Mouse (Mus musculus): Measurements from ENCODE around the gene Ppp1r26. TPM values are rescaled to one million over a fixed set of nuclear protein-coding genes. Genes with fewer than 3 reads are reported as not detected.
"Not testable (repeated sequence)": the region's sequence is repeated elsewhere in the genome, so short reads cannot be mapped to it uniquely, and the experiment has no call there.

Ppp1r26 gene
- polyA plus RNA-seq, 1 experiment from 2014 or later, result 6.8 TPM

- peak; percentile 52; the same call in 1 of the 2 replicates for ATAC-seq (ENCODE audit: insufficient read depth)
- Histone ChIP-seq H3K9ac (0 out of 2 replicates have a peak within 1 kb of the TSS, but pooled peaks have one; percentile 34), H3K36me3 (ENCODE audit: insufficient read depth) (peaks cover 21% of the 10 kb centered on the region), H3K9me3 (ENCODE audit: low read depth, low read length) (no peaks in the 10 kb centered on the region), H3K4me1 (ENCODE audit: insufficient read depth) (peaks cover 3% of the 10 kb centered on the region; the same call in 1 of the 2 replicates), H3K4me3 (ENCODE audit: low read depth, low read length) (peak within 1 kb of the TSS; percentile 20), H3K4me2 (peak within 1 kb of the TSS; percentile 57), H3K27ac (ENCODE audit: low read depth) (no peak within 1 kb of the TSS), H3K27me3 (ENCODE audit: insufficient read depth, low read length) (no peaks in the 10 kb centered on the region)
- WGBS, result 3% methylated on average over 25 of the region's 25 CpGs
- no peak for TF ChIP-seq CTCF (IDR thresholded peaks at IDR 0.05; ENCODE audit: low read depth)
- peak; percentile 75 for DNase-seq
Measured at GRCm38 (mm10) chr2:28465836-28466518, 19.4 kb downstream of the Ppp1r26 start, which contains the start of gene 1700007K13Rik. Gene 1700007K13Rik, minus strand, starts transcription at chr2:28466332.

- no peaks in the 10 kb centered on the region for H3K27me3 ChIP-seq (ENCODE audit: insufficient read depth, low read length)
- peak within 1 kb of the TSS; percentile 85 for H3K4me2 ChIP-seq
- no peak within 1 kb of the TSS for H3K27ac ChIP-seq (ENCODE audit: low read depth)
- under 1% methylated on average over 52 of the region's 52 CpGs for WGBS
- no peaks in the 10 kb centered on the region; the same call in 1 of the 2 replicates for H3K9me3 ChIP-seq (ENCODE audit: low read depth, low read length)
- peak within 1 kb of the TSS; percentile 92 for H3K9ac ChIP-seq
- peaks cover 35% of the 10 kb centered on the region for H3K36me3 ChIP-seq (ENCODE audit: insufficient read depth)
- TF ChIP-seq CTCF (IDR thresholded peaks at IDR 0.05; ENCODE audit: low read depth), result peak; percentile 84
- peaks cover 3% of the 10 kb centered on the region; the same call in 1 of the 2 replicates for H3K4me1 ChIP-seq (ENCODE audit: insufficient read depth)
- ATAC-seq (ENCODE audit: insufficient read depth), result peak; percentile 94
- DNase-seq, result peak; percentile 94
- H3K4me3 ChIP-seq (ENCODE audit: low read depth, low read length), result peak within 1 kb of the TSS; percentile 80
Measured at GRCm38 (mm10) chr2:28467860-28468485, 21.4 kb downstream of the Ppp1r26 start, which contains the start of gene Mrps2. Gene Mrps2, plus strand, starts transcription at chr2:28468066.

GRCm38 (mm10) chr2:28468486-28469225, 22.1 kb downstream of the Ppp1r26 start:
- H3K4me3 ChIP-seq (ENCODE audit: low read depth, low read length), result peak overlapping the region; percentile 80
- DNase-seq, result no peak
- peak overlapping the region; percentile 92 for H3K9ac ChIP-seq
- no peak for ATAC-seq (ENCODE audit: insufficient read depth)
- TF ChIP-seq CTCF (IDR thresholded peaks at IDR 0.05; ENCODE audit: low read depth), result no peak
- H3K4me1 ChIP-seq (ENCODE audit: insufficient read depth), result peaks cover 3% of the 10 kb centered on the region; the same call in 1 of the 2 replicates
- peaks cover 35% of the 10 kb centered on the region for H3K36me3 ChIP-seq (ENCODE audit: insufficient read depth)
- no peak overlapping the region for H3K27ac ChIP-seq (ENCODE audit: low read depth)
- H3K27me3 ChIP-seq (ENCODE audit: insufficient read depth, low read length), result no peaks in the 10 kb centered on the region
- H3K9me3 ChIP-seq (ENCODE audit: low read depth, low read length), result no peaks in the 10 kb centered on the region; the same call in 1 of the 2 replicates
- H3K4me2 ChIP-seq, result peak overlapping the region; percentile 85
- 49% methylated on average over 18 of the region's 18 CpGs for WGBS

GRCm38 (mm10) chr2:28469461-28469860, 22.9 kb downstream of the Ppp1r26 start:
- H3K9me3 ChIP-seq (ENCODE audit: low read depth, low read length), result no peaks in the 10 kb centered on the region; the same call in 1 of the 2 replicates
- H3K27ac ChIP-seq (ENCODE audit: low read depth), result no peak overlapping the region
- no peaks in the 10 kb centered on the region for H3K27me3 ChIP-seq (ENCODE audit: insufficient read depth, low read length)
- DNase-seq (no peak), ATAC-seq (ENCODE audit: insufficient read depth) (no peak)
- peaks cover 35% of the 10 kb centered on the region for H3K36me3 ChIP-seq (ENCODE audit: insufficient read depth)
- TF ChIP-seq CTCF (IDR thresholded peaks at IDR 0.05; ENCODE audit: low read depth), result no peak
- WGBS, result 96% methylated on average over 14 of the region's 14 CpGs
- H3K4me3 ChIP-seq (ENCODE audit: low read depth, low read length), result no peak overlapping the region
- H3K4me1 ChIP-seq (ENCODE audit: insufficient read depth), result peaks cover 3% of the 10 kb centered on the region; the same call in 1 of the 2 replicates
- no peak overlapping the region for H3K4me2 ChIP-seq
- H3K9ac ChIP-seq, result no peak overlapping the region

- WGBS, result 88% methylated on average over 2 of the region's 2 CpGs
- H3K36me3 ChIP-seq (ENCODE audit: insufficient read depth), result peaks cover 35% of the 10 kb centered on the region
- DNase-seq (no peak), ATAC-seq (ENCODE audit: insufficient read depth) (no peak)
- no peak for TF ChIP-seq CTCF (IDR thresholded peaks at IDR 0.05; ENCODE audit: low read depth)
- no peaks in the 10 kb centered on the region for H3K27me3 ChIP-seq (ENCODE audit: insufficient read depth, low read length)
- no peak overlapping the region for H3K4me2 ChIP-seq
- H3K4me1 ChIP-seq (ENCODE audit: insufficient read depth), result peaks cover 3% of the 10 kb centered on the region; the same call in 1 of the 2 replicates
- H3K27ac ChIP-seq (ENCODE audit: low read depth), result no peak overlapping the region
- no peak overlapping the region for H3K9ac ChIP-seq
- H3K4me3 ChIP-seq (ENCODE audit: low read depth, low read length), result no peak overlapping the region
- no peaks in the 10 kb centered on the region; the same call in 1 of the 2 replicates for H3K9me3 ChIP-seq (ENCODE audit: low read depth, low read length)
Measured at GRCm38 (mm10) chr2:28470591-28470990, 24.0 kb downstream of the Ppp1r26 start.

- ATAC-seq (ENCODE audit: insufficient read depth), result not testable (repeated sequence)
- 90% methylated on average over 8 of the region's 8 CpGs for WGBS
Measured at GRCm38 (mm10) chr2:28472011-28472410, 25.4 kb downstream of the Ppp1r26 start.

GRCm38 (mm10) chr2:28477993-28478392, 31.4 kb downstream of the Ppp1r26 start:
- H3K27me3 ChIP-seq (ENCODE audit: insufficient read depth, low read length), result not testable (repeated sequence)
- 88% methylated on average over 5 of the region's 5 CpGs for WGBS

More at GRCm38 (mm10) chr2:28472011-28472410, 25.4 kb downstream of the Ppp1r26 start:
- H3K36me3 ChIP-seq (ENCODE audit: insufficient read depth), result peaks cover 35% of the 10 kb centered on the region
- H3K4me1 ChIP-seq (ENCODE audit: insufficient read depth); H3K4me2 ChIP-seq; H3K27me3 ChIP-seq (ENCODE audit: insufficient read depth, low read length); H3K9me3 ChIP-seq (ENCODE audit: low read depth, low read length); H3K9ac ChIP-seq; DNase-seq; H3K4me3 ChIP-seq (ENCODE audit: low read depth, low read length); H3K27ac ChIP-seq (ENCODE audit: low read depth): not testable (repeated sequence)

More at GRCm38 (mm10) chr2:28477993-28478392, 31.4 kb downstream of the Ppp1r26 start:
- H3K4me3 ChIP-seq (ENCODE audit: low read depth, low read length); H3K27ac ChIP-seq (ENCODE audit: low read depth); H3K9me3 ChIP-seq (ENCODE audit: low read depth, low read length); DNase-seq; H3K36me3 ChIP-seq (ENCODE audit: insufficient read depth); ATAC-seq (ENCODE audit: insufficient read depth); H3K4me2 ChIP-seq; H3K9ac ChIP-seq; H3K4me1 ChIP-seq (ENCODE audit: insufficient read depth): not testable (repeated sequence)
